Mouse (Mus musculus): ENCODE measurements around the gene Slc16a8. TPM values are rescaled to one million over a fixed set of nuclear protein-coding genes. Genes with fewer than 3 reads are reported as not detected.

Gene Slc16a8
- total RNA-seq (2021) = under 1 TPM; 0.18 to 0.25 TPM
- long read RNA-seq = 0 reads

- DNase-seq (ENCODE audit: low spot score in 2 of 2) = no peak
Measured at GRCm38 (mm10) chr15:79254661-79255060, at the start of gene Slc16a8. Slc16a8 (minus strand) TSS chr15:79254761.

GRCm38 (mm10) chr15:79303725-79304124 is 49.2 kb upstream of the Slc16a8 start:
- no peak for DNase-seq (ENCODE audit: low spot score in 2 of 2)

- no peak for DNase-seq (ENCODE audit: low spot score in 2 of 2)
Measured at GRCm38 (mm10) chr15:79299563-79300155, 45.1 kb upstream of the Slc16a8 start.

- no peak for DNase-seq (ENCODE audit: low spot score in 2 of 2)
Measured at GRCm38 (mm10) chr15:79298553-79298952, 44.0 kb upstream of the Slc16a8 start.

- peak in 1 of 2 experiments; percentile 12 for DNase-seq (ENCODE audit: low spot score in 2 of 2)
Measured at GRCm38 (mm10) chr15:79292779-79293178, 38.2 kb upstream of the Slc16a8 start.

- DNase-seq (ENCODE audit: low spot score in 2 of 2) = no peak
Measured at GRCm38 (mm10) chr15:79290340-79290739, 35.8 kb upstream of the Slc16a8 start.

GRCm38 (mm10) chr15:79289441-79289840 is 34.9 kb upstream of the Slc16a8 start:
- DNase-seq (ENCODE audit: low spot score in 2 of 2) = no peak

- no peak for DNase-seq (ENCODE audit: low spot score in 2 of 2)
Measured at GRCm38 (mm10) chr15:79288387-79288786, 33.8 kb upstream of the Slc16a8 start.

GRCm38 (mm10) chr15:79287091-79287490 is 32.5 kb upstream of the Slc16a8 start:
- no peak for DNase-seq (ENCODE audit: low spot score in 2 of 2)

GRCm38 (mm10) chr15:79286141-79286540 is 31.6 kb upstream of the Slc16a8 start:
- DNase-seq (ENCODE audit: low spot score in 2 of 2) = no peak

- DNase-seq (ENCODE audit: low spot score in 2 of 2) = no peak
Measured at GRCm38 (mm10) chr15:79285399-79285798, 30.8 kb upstream of the Slc16a8 start, which contains the start of gene Baiap2l2. Baiap2l2 (minus strand) TSS chr15:79285537.

- no peak for DNase-seq (ENCODE audit: low spot score in 2 of 2)
Measured at GRCm38 (mm10) chr15:79283371-79283770, 28.8 kb upstream of the Slc16a8 start.

- no peak for DNase-seq (ENCODE audit: low spot score in 2 of 2)
Measured at GRCm38 (mm10) chr15:79282434-79282833, 27.9 kb upstream of the Slc16a8 start.

GRCm38 (mm10) chr15:79281389-79281788 is 26.8 kb upstream of the Slc16a8 start:
- no peak for DNase-seq (ENCODE audit: low spot score in 2 of 2)

- DNase-seq (ENCODE audit: low spot score in 2 of 2) = no peak
Measured at GRCm38 (mm10) chr15:79280850-79281249, 26.3 kb upstream of the Slc16a8 start.

- no peak for DNase-seq (ENCODE audit: low spot score in 2 of 2)
Measured at GRCm38 (mm10) chr15:79280209-79280608, 25.6 kb upstream of the Slc16a8 start.

GRCm38 (mm10) chr15:79277728-79278127 is 23.2 kb upstream of the Slc16a8 start:
- no peak for DNase-seq (ENCODE audit: low spot score in 2 of 2)

GRCm38 (mm10) chr15:79273020-79273419 is 18.5 kb upstream of the Slc16a8 start:
- no peak for DNase-seq (ENCODE audit: low spot score in 2 of 2)

- DNase-seq (ENCODE audit: low spot score in 2 of 2) = peak in 1 of 2 experiments; percentile 25
Measured at GRCm38 (mm10) chr15:79271124-79271746, 16.7 kb upstream of the Slc16a8 start.

GRCm38 (mm10) chr15:79270317-79271123 is 16.0 kb upstream of the Slc16a8 start:
- peak in 1 of 2 experiments; percentile 36 for DNase-seq (ENCODE audit: low spot score in 2 of 2)

GRCm38 (mm10) chr15:79268521-79268920 is 14.0 kb upstream of the Slc16a8 start:
- no peak for DNase-seq (ENCODE audit: low spot score in 2 of 2)

GRCm38 (mm10) chr15:79265384-79265783 is 10.8 kb upstream of the Slc16a8 start:
- no peak for DNase-seq (ENCODE audit: low spot score in 2 of 2)

All from layer of hippocampus, adult 18-20 months (tissue).